Mouse (Mus musculus): ENCODE results near the gene Eps8l2. TPM values are rescaled to one million over a fixed set of nuclear protein-coding genes. Genes with fewer than 3 reads are reported as not detected.
"Not testable (repeated sequence)": the region's sequence is repeated elsewhere in the genome, so short reads cannot be mapped to it uniquely, and the experiment has no call there.

The Eps8l2 gene
- polyA plus RNA-seq, 1 experiment from 2014 or later: 29.1 TPM

DNA sequence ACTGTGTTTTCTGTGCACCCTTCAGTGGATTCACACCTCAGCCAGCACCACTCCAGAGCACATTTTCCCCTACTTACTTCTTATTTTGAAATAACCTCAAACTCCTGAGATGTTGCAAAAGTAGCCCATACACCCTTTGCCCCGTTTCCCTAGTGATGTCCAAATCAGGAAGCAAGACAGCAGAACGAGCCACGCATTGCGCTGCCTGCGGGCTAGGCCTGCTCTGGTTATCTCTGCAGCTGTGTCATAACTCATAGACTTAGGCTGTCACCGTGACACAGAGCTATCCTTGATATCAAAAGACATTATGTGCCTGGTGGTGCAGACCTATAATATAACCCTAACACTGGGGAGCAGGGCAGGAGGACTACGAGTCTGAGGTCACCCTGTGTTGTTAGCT, 55.5 kb downstream of the Eps8l2 start:
- Histone ChIP-seq H3K27me3 (no peaks in the 10 kb centered on the region), H3K4me3 (no peak overlapping the region), H3K9me3 (no peaks in the 10 kb centered on the region), H3K36me3 (peaks cover 19% of the 10 kb centered on the region; the same call in 1 of the 2 replicates), H3K4me1 (peaks cover 16% of the 10 kb centered on the region), H3K9ac (no peak overlapping the region), H3K4me2 (no peak overlapping the region), H3K27ac (no peak overlapping the region)
- ATAC-seq (ENCODE audit: borderline replicate concordance, extremely low read depth, low FRiP score, low TSS enrichment): no peak
- 79% methylated on average over 7 of the region's 7 CpGs for WGBS

DNA sequence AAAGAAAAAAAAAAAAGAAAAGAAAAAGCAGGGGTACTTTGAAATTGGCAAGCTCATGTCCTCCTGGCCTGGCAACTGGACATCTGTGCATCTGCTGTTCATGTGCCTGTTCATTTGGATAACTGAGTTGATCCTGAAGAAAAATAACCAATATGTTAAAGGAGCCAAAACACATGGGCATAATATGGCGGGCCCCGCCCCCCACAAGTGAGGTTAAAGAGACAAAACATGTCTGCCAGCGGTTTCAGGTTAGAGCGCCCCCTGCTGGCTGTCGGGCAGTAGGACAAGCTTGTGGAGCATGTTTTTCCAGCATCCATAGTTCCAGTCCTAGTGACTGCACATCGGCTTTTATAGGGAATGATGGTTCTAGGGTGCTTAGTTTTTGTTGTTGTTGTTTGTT, 56.1 kb downstream of the Eps8l2 start:
- Histone ChIP-seq H3K4me1 (peaks cover 16% of the 10 kb centered on the region), H3K4me3 (no peak overlapping the region), H3K9ac (no peak overlapping the region), H3K36me3 (peaks cover 20% of the 10 kb centered on the region; the same call in 1 of the 2 replicates), H3K27me3 (no peaks in the 10 kb centered on the region), H3K4me2 (no peak overlapping the region), H3K9me3 (no peaks in the 10 kb centered on the region), H3K27ac (no peak overlapping the region)
- no peak for ATAC-seq (ENCODE audit: borderline replicate concordance, extremely low read depth, low FRiP score, low TSS enrichment)
- 19% methylated on average over 6 of the region's 6 CpGs for WGBS

DNA sequence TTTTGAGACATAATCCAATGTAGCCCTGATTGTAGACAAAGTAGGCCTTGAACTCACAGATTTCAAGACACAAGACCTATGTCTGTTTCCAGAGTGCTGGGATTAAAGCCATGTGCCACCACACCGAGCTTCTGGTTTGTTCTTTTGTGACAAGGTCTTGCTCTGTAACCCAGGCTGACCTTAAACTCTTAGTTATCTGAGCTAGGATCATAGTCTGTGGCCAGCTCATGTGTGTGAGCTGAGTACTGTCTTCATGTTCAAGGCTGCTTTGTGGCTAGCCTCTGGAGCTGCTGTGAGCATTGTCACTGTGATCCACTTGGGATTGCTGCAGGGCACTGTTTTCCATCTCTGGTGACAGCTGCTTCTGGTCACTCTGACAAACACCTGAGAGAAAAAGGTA, 56.7 kb downstream of the Eps8l2 start:
- H3K36me3 ChIP-seq: peaks cover 26% of the 10 kb centered on the region; the same call in 1 of the 2 replicates
- H3K27ac ChIP-seq: no peak overlapping the region
- no peak overlapping the region for H3K4me3 ChIP-seq
- WGBS: 69% methylated on average over 1 of the region's 1 CpGs
- no peaks in the 10 kb centered on the region for H3K9me3 ChIP-seq
- peaks cover 16% of the 10 kb centered on the region for H3K4me1 ChIP-seq
- H3K9ac ChIP-seq: no peak overlapping the region
- H3K27me3 ChIP-seq: no peaks in the 10 kb centered on the region
- H3K4me2 ChIP-seq: no peak overlapping the region
- no peak for ATAC-seq (ENCODE audit: borderline replicate concordance, extremely low read depth, low FRiP score, low TSS enrichment)

GRCm38 (mm10) chr7:141403305-141403704, 64.6 kb downstream of the Eps8l2 start:
- H3K36me3 ChIP-seq: peaks cover 48% of the 10 kb centered on the region
- 52% methylated on average over 5 of the region's 5 CpGs for WGBS
- no peak for ATAC-seq (ENCODE audit: borderline replicate concordance, extremely low read depth, low FRiP score, low TSS enrichment)

GRCm38 (mm10) chr7:141405466-141405865, 66.8 kb downstream of the Eps8l2 start:
- H3K4me1 ChIP-seq: peaks cover 7% of the 10 kb centered on the region; the same call in 1 of the 2 replicates
- no peaks in the 10 kb centered on the region for H3K9me3 ChIP-seq
- 56% methylated on average over 4 of the region's 4 CpGs for WGBS
- H3K36me3 ChIP-seq: peaks cover 49% of the 10 kb centered on the region
- no peak overlapping the region for H3K9ac ChIP-seq
- no peak overlapping the region for H3K4me2 ChIP-seq
- no peak for ATAC-seq (ENCODE audit: borderline replicate concordance, extremely low read depth, low FRiP score, low TSS enrichment)
- H3K27ac ChIP-seq: no peak overlapping the region
- H3K4me3 ChIP-seq: no peak overlapping the region
- no peaks in the 10 kb centered on the region for H3K27me3 ChIP-seq

More at GRCm38 (mm10) chr7:141403305-141403704, 64.6 kb downstream of the Eps8l2 start:
- no peaks in the 10 kb centered on the region for H3K27me3 ChIP-seq
- no peak overlapping the region for H3K4me2 ChIP-seq
- H3K9me3 ChIP-seq: no peaks in the 10 kb centered on the region
- no peak overlapping the region for H3K4me3 ChIP-seq
- no peak overlapping the region for H3K27ac ChIP-seq
- H3K9ac ChIP-seq: no peak overlapping the region
- H3K4me1 ChIP-seq: no peaks in the 10 kb centered on the region

DNA sequence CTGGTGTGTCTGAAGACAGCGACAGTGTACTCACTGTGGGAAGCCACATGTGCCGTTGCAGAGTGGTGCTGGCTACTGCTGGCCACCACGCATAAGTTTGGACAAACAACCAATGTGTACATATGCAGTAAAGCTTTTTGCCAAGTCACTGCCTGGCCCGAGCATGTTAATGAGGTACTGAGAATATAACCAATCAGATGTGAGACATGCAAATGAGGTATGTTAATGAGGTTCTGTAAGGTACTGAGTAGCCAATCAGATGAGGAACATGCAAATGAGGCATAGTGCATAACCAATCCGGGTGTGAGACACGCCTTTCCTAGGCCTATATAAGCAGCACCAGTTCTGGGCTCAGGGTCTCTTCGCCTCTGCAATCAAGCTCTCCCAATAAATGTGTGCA, 69.0 kb downstream of the Eps8l2 start:
- not testable (repeated sequence) for H3K27ac ChIP-seq; H3K9ac ChIP-seq; H3K4me3 ChIP-seq; H3K9me3 ChIP-seq; H3K4me1 ChIP-seq; ATAC-seq (ENCODE audit: borderline replicate concordance, extremely low read depth, low FRiP score, low TSS enrichment); H3K27me3 ChIP-seq; H3K4me2 ChIP-seq
- WGBS: 94% methylated on average over 7 of the region's 7 CpGs
- H3K36me3 ChIP-seq: peaks cover 35% of the 10 kb centered on the region

DNA sequence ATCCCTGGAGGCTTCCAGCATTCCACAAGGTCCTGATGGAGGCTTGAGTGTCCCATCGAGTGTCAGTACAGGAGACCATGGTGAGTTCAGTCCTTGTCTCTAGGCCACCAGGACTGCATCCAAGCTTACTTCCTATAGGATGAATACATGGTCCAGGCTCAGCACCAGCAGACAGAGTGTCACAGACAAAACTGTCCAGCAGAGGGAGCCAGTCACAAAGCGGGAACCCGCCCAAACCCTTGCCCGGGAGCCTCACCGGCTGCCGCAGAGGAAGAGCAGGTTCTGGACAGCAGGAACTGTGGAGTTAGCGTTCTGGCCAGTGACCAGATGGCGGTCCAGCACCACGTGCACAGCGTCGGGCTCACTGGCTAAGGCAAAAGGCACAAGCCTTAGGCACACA, 70.2 kb downstream of the Eps8l2 start:
- Histone ChIP-seq H3K9me3 (no peaks in the 10 kb centered on the region), H3K27ac (no peak overlapping the region), H3K9ac (no peak overlapping the region), H3K4me1 (peaks cover 15% of the 10 kb centered on the region), H3K4me2 (no peak overlapping the region), H3K4me3 (no peak overlapping the region), H3K27me3 (no peaks in the 10 kb centered on the region), H3K36me3 (peaks cover 27% of the 10 kb centered on the region)
- WGBS: 13% methylated on average over 11 of the region's 11 CpGs
- ATAC-seq (ENCODE audit: borderline replicate concordance, extremely low read depth, low FRiP score, low TSS enrichment): peak; percentile 59; the same call in 1 of the 2 replicates

DNA sequence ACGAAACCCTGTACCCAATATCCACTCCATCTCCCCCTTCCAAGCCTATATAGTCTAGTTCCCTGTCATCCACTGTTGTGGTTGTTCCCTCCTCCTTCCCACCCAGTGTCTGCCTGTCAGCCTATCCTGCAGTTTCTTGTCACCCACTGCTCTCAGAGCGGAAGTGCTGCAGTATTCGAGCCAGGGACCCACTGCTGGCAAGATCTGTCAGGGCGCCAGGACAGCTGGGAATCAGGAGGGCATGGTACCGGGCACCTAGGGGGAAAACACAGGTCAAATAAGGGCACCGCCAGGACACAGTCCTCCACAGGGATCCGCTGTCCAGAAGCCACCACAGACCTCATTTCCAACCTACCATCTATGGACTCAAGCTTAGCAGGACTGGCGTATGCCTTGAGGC, 72.0 kb downstream of the Eps8l2 start:
- H3K36me3 ChIP-seq: peaks cover 27% of the 10 kb centered on the region
- H3K4me1 ChIP-seq: peaks cover 22% of the 10 kb centered on the region
- H3K4me2 ChIP-seq: no peak overlapping the region
- ATAC-seq (ENCODE audit: borderline replicate concordance, extremely low read depth, low FRiP score, low TSS enrichment): no peak
- H3K27ac ChIP-seq: no peak overlapping the region
- WGBS: 82% methylated on average over 8 of the region's 8 CpGs
- H3K9me3 ChIP-seq: no peaks in the 10 kb centered on the region
- H3K27me3 ChIP-seq: no peaks in the 10 kb centered on the region
- no peak overlapping the region for H3K4me3 ChIP-seq
- H3K9ac ChIP-seq: no peak overlapping the region

GRCm38 (mm10) chr7:141411667-141412066, 73.0 kb downstream of the Eps8l2 start:
- Histone ChIP-seq H3K9ac (no peak overlapping the region), H3K9me3 (no peaks in the 10 kb centered on the region), H3K4me3 (no peak overlapping the region), H3K36me3 (peaks cover 27% of the 10 kb centered on the region), H3K27me3 (no peaks in the 10 kb centered on the region), H3K27ac (no peak overlapping the region), H3K4me1 (peaks cover 22% of the 10 kb centered on the region), H3K4me2 (no peak overlapping the region)
- WGBS: 100% methylated on average over 1 of the region's 1 CpGs
- no peak for ATAC-seq (ENCODE audit: borderline replicate concordance, extremely low read depth, low FRiP score, low TSS enrichment)

Other genes starting within 250 kb of the Eps8l2 start
- gene Sigirr, start 238.3 kb upstream of the Eps8l2 start, polyA plus RNA-seq (2015; fragmentation: Nextera tagmentation; extraction: Ambion mirVana): 12.8 and 15.1 TPM in 2 replicates
- 6.4 and 6.5 TPM in 2 replicates for gene Ano9, start 221.1 kb upstream of the Eps8l2 start, polyA plus RNA-seq (2015; fragmentation: Nextera tagmentation; extraction: Ambion mirVana)
- 70.1 and 70.6 TPM in 2 replicates for gene Ptdss2, start 216.5 kb upstream of the Eps8l2 start, polyA plus RNA-seq (2015; fragmentation: Nextera tagmentation; extraction: Ambion mirVana)
- gene Rnh1, start 166.0 kb upstream of the Eps8l2 start, polyA plus RNA-seq (2015; fragmentation: Nextera tagmentation; extraction: Ambion mirVana): 143 and 152 TPM in 2 replicates
- gene Hras, start 144.9 kb upstream of the Eps8l2 start, polyA plus RNA-seq (2015; fragmentation: Nextera tagmentation; extraction: Ambion mirVana): 99.9 and 102 TPM in 2 replicates
- gene Lrrc56, start 144.7 kb upstream of the Eps8l2 start, polyA plus RNA-seq (2015; fragmentation: Nextera tagmentation; extraction: Ambion mirVana): 5.8 and 6.9 TPM in 2 replicates
- 1.1 and 1.3 TPM in 2 replicates for gene Lmntd2, start 124.8 kb upstream of the Eps8l2 start, polyA plus RNA-seq (2015; fragmentation: Nextera tagmentation; extraction: Ambion mirVana)
- gene Rassf7, start 123.0 kb upstream of the Eps8l2 start, polyA plus RNA-seq (2015; fragmentation: Nextera tagmentation; extraction: Ambion mirVana): 59.7 and 62.6 TPM in 2 replicates
- gene Phrf1, start 110.1 kb upstream of the Eps8l2 start, polyA plus RNA-seq (2015; fragmentation: Nextera tagmentation; extraction: Ambion mirVana): 71.8 and 71.9 TPM in 2 replicates
- 3.0 and 4.6 TPM in 2 replicates for gene Irf7, start 72.4 kb upstream of the Eps8l2 start, polyA plus RNA-seq (2015; fragmentation: Nextera tagmentation; extraction: Ambion mirVana)
- not detected in 2 replicates for gene Cdhr5, start 62.1 kb upstream of the Eps8l2 start, polyA plus RNA-seq (2015; fragmentation: Nextera tagmentation; extraction: Ambion mirVana)
- gene Sct, start 59.7 kb upstream of the Eps8l2 start, polyA plus RNA-seq (2015; fragmentation: Nextera tagmentation; extraction: Ambion mirVana): 2.3 and 2.6 TPM in 2 replicates
- 0.49 and 0.57 TPM in 2 replicates for gene Drd4, start 46.9 kb upstream of the Eps8l2 start, polyA plus RNA-seq (2015; fragmentation: Nextera tagmentation; extraction: Ambion mirVana)
- gene Deaf1, start 11.2 kb upstream of the Eps8l2 start, polyA plus RNA-seq (2015; fragmentation: Nextera tagmentation; extraction: Ambion mirVana): 56.0 and 56.2 TPM in 2 replicates
- gene Tmem80, start 11.1 kb upstream of the Eps8l2 start, polyA plus RNA-seq (2015; fragmentation: Nextera tagmentation; extraction: Ambion mirVana): 42.3 and 45.8 TPM in 2 replicates
- gene Taldo1, start 53.3 kb downstream of the Eps8l2 start, polyA plus RNA-seq (2015; fragmentation: Nextera tagmentation; extraction: Ambion mirVana): 281 and 293 TPM in 2 replicates
- gene Gatd1, start 75.3 kb downstream of the Eps8l2 start, polyA plus RNA-seq (2015; fragmentation: Nextera tagmentation; extraction: Ambion mirVana): 50.8 and 51.8 TPM in 2 replicates
- 0.52 and 0.90 TPM in 2 replicates for gene Cend1, start 90.6 kb downstream of the Eps8l2 start, polyA plus RNA-seq (2015; fragmentation: Nextera tagmentation; extraction: Ambion mirVana)
- gene Slc25a22, start 99.0 kb downstream of the Eps8l2 start, polyA plus RNA-seq (2015; fragmentation: Nextera tagmentation; extraction: Ambion mirVana): 24.9 and 25.1 TPM in 2 replicates
- gene Pidd1, start 105.1 kb downstream of the Eps8l2 start, polyA plus RNA-seq (2015; fragmentation: Nextera tagmentation; extraction: Ambion mirVana): 14.4 and 15.8 TPM in 2 replicates
- gene Rplp2, start 108.5 kb downstream of the Eps8l2 start, polyA plus RNA-seq (2015; fragmentation: Nextera tagmentation; extraction: Ambion mirVana): 1,155 and 1,294 TPM in 2 replicates
- 35.9 and 41.6 TPM in 2 replicates for gene Pnpla2, start 116.3 kb downstream of the Eps8l2 start, polyA plus RNA-seq (2015; fragmentation: Nextera tagmentation; extraction: Ambion mirVana)
- 35.6 and 40.8 TPM in 2 replicates for gene Cracr2b, start 122.2 kb downstream of the Eps8l2 start, polyA plus RNA-seq (2015; fragmentation: Nextera tagmentation; extraction: Ambion mirVana)
- gene Cd151, start 128.5 kb downstream of the Eps8l2 start, polyA plus RNA-seq (2015; fragmentation: Nextera tagmentation; extraction: Ambion mirVana): 24.4 and 30.7 TPM in 2 replicates
- gene Polr2l, start 136.3 kb downstream of the Eps8l2 start, polyA plus RNA-seq (2015; fragmentation: Nextera tagmentation; extraction: Ambion mirVana): 66.9 and 69.2 TPM in 2 replicates
- 96.9 and 100 TPM in 2 replicates for gene Tspan4, start 136.4 kb downstream of the Eps8l2 start, polyA plus RNA-seq (2015; fragmentation: Nextera tagmentation; extraction: Ambion mirVana)
- gene Chid1, start 201.0 kb downstream of the Eps8l2 start, polyA plus RNA-seq (2015; fragmentation: Nextera tagmentation; extraction: Ambion mirVana): 39.5 and 40.9 TPM in 2 replicates
- 69.1 and 73.4 TPM in 2 replicates for gene Ap2a2, start 223.3 kb downstream of the Eps8l2 start, polyA plus RNA-seq (2015; fragmentation: Nextera tagmentation; extraction: Ambion mirVana)

All from lung, embryonic 15.5 days (tissue).